Mouse (Mus musculus): ENCODE measurements around the gene Vmn2r86. TPM values are rescaled to one million over a fixed set of nuclear protein-coding genes. Genes with fewer than 3 reads are reported as not detected.
"Not testable (repeated sequence)": the region's sequence is repeated elsewhere in the genome, so short reads cannot be mapped to it uniquely, and the experiment has no call there.

Vmn2r86 gene
- total and polyA plus RNA-seq, 2 experiments: not detected

DNA sequence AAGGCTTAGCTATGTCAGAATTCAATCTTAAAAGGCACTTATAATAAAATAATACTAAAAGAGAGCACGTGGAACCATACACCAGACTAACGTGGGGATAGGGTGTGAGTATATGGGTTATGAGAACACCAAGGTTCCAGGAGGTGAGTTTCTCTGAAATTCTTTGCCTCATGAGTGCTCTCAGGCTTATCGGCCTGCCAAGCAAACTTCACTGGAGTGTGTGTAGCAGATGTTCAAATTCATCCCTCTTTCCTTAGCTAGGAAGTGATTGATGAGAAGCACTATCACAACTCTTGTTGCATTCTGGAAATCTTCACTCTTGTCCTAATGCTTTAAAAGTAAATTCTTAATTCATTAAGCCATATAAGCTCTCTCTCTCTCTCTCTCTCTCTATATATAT, 35.4 kb downstream of the Vmn2r86 start:
- no peaks in the 10 kb centered on the region for H3K79me2 ChIP-seq (ENCODE audit: control insufficient read depth, insufficient read depth, low read length)
- no peaks in the 10 kb centered on the region for H3K27me3 ChIP-seq (ENCODE audit: control insufficient read depth, insufficient read depth, low read length)
- no peaks in the 10 kb centered on the region for H3K4me1 ChIP-seq (ENCODE audit: control insufficient read depth, insufficient read depth, low read length)
- H3K36me3 ChIP-seq (ENCODE audit: control insufficient read depth, insufficient read depth, low read length): no peaks in the 10 kb centered on the region
- H3K27ac ChIP-seq (replicated peaks; ENCODE audit: insufficient read depth, low read depth, low read length): no peak overlapping the region
- TF ChIP-seq POLR2A (IDR thresholded peaks at IDR 0.05; ENCODE audit: extremely low read depth, insufficient read depth, low read length) (no peak), CTCF (IDR thresholded peaks at IDR 0.05; ENCODE audit: low read depth, low read length) (no peak)
- H3K9ac ChIP-seq (ENCODE audit: low read depth, low read length): no peak overlapping the region
- WGBS: 75% methylated on average over 3 of the region's 3 CpGs
- no peak overlapping the region for H3K4me3 ChIP-seq (ENCODE audit: insufficient read depth, low read depth, low read length)
- no peak for DNase-seq (ENCODE audit: extremely low read depth, low read depth, low spot score)

DNA sequence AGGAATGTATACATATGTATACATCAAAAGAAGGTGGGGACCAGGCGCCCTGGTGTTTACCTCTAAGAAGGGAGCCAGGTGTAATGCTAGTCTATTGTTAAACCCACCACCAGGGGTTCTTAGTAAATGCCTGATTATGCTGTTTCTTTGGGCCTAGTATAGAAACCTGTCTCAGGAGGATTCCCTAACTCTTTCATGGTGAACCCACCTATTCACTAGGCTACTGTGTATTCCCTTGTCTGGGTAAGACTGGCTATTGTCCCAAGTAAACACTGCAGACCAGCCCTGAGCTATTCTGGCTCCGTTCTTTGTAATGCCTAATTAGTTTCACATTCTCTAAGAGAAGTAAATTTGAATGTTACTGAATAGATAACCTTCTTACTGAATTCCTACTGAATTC, 35.9 kb downstream of the Vmn2r86 start:
- WGBS: 53% methylated on average over 2 of the region's 2 CpGs
- not testable (repeated sequence) for H3K9ac ChIP-seq (ENCODE audit: low read depth, low read length); H3K4me3 ChIP-seq (ENCODE audit: insufficient read depth, low read depth, low read length); H3K36me3 ChIP-seq (ENCODE audit: control insufficient read depth, insufficient read depth, low read length); H3K79me2 ChIP-seq (ENCODE audit: control insufficient read depth, insufficient read depth, low read length); H3K27ac ChIP-seq (replicated peaks; ENCODE audit: insufficient read depth, low read depth, low read length); DNase-seq (ENCODE audit: extremely low read depth, low read depth, low spot score); H3K27me3 ChIP-seq (ENCODE audit: control insufficient read depth, insufficient read depth, low read length); H3K4me1 ChIP-seq (ENCODE audit: control insufficient read depth, insufficient read depth, low read length)

DNA sequence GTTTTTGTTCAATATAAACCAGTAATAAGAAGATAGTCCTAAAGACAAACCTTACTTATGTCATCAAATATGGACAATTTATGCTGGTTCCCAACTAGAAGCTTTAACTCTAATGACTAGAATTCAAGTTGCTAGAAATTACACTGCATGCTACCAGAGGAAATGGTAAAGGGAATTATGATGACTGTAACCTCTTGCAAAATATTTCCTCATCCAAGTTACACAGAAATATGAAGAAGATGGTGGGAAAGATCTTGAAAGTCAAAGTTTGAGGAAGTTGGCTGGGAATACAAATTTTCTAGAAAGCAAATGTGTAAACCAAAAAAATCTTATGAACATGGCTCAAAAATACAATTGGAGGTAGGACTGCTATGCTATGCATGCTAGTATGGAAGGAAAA, 39.5 kb downstream of the Vmn2r86 start:
- H3K79me2 ChIP-seq (ENCODE audit: control insufficient read depth, insufficient read depth, low read length); H3K27ac ChIP-seq (replicated peaks; ENCODE audit: insufficient read depth, low read depth, low read length); H3K9ac ChIP-seq (ENCODE audit: low read depth, low read length); DNase-seq (ENCODE audit: extremely low read depth, low read depth, low spot score); H3K36me3 ChIP-seq (ENCODE audit: control insufficient read depth, insufficient read depth, low read length); H3K4me3 ChIP-seq (ENCODE audit: insufficient read depth, low read depth, low read length); H3K4me1 ChIP-seq (ENCODE audit: control insufficient read depth, insufficient read depth, low read length); H3K27me3 ChIP-seq (ENCODE audit: control insufficient read depth, insufficient read depth, low read length): not testable (repeated sequence)

DNA sequence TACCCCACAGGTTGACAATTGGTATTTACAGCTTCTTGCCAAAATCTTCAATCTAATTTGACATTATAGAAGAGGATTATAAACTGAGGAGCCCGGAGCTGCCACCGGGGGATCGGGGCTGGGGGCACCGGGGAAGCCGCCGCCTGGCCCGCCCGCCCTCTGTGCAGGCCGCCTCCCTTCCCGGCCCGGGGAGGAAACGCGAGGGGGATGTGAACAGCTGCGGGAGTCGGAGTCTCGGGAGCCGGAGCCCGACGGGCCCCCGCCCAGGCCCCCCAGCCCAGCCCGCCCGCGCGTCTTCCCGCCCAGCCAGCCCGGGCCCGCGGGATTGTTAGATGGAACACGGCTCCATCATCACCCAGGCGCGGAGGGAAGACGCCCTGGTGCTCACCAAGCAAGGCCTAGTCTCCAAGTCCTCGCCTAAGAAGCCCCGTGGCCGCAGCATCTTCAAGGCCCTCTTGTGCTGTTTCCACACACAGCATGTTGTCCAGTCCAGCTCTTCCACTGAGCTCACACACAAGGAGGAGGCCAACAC, 43.6 kb downstream of the Vmn2r86 start:
- WGBS: 47% methylated on average over 29 of the region's 35 CpGs
- H3K36me3 ChIP-seq (ENCODE audit: control insufficient read depth, insufficient read depth, low read length); H3K4me3 ChIP-seq (ENCODE audit: insufficient read depth, low read depth, low read length); DNase-seq (ENCODE audit: extremely low read depth, low read depth, low spot score); H3K27me3 ChIP-seq (ENCODE audit: control insufficient read depth, insufficient read depth, low read length); H3K79me2 ChIP-seq (ENCODE audit: control insufficient read depth, insufficient read depth, low read length); H3K4me1 ChIP-seq (ENCODE audit: control insufficient read depth, insufficient read depth, low read length); H3K9ac ChIP-seq (ENCODE audit: low read depth, low read length); H3K27ac ChIP-seq (replicated peaks; ENCODE audit: insufficient read depth, low read depth, low read length): not testable (repeated sequence)

DNA sequence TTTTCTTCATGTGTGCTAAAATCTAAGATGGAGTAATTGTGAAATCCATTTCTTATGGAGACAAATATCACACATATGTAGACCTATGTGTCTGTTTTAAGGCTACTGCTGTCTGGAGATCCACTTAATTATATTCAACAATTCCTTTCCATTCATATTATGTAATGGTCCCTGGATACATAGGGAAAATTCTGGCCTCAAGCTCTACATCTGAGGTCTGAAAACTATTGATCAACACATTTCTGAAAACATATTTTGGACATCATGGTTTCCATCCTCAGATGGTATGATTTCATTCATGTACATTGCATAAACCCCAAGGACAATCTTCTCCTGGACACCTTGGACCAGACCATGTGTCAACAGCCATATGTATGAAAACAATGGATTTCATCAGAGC, 61.6 kb downstream of the Vmn2r86 start, which contains the start of gene Vmn2r84:
Vmn2r84 (minus strand) TSS at position 101 of the 400 bp plus-strand sequence.
- H3K9ac ChIP-seq (ENCODE audit: low read depth, low read length): no peak within 1 kb of the TSS
- no peak for DNase-seq (ENCODE audit: extremely low read depth, low read depth, low spot score)
- no peaks in the 10 kb centered on the region for H3K27me3 ChIP-seq (ENCODE audit: control insufficient read depth, insufficient read depth, low read length)
- no peaks in the 10 kb centered on the region for H3K36me3 ChIP-seq (ENCODE audit: control insufficient read depth, insufficient read depth, low read length)
- H3K27ac ChIP-seq (replicated peaks; ENCODE audit: insufficient read depth, low read depth, low read length): no peak within 1 kb of the TSS
- no peaks in the 10 kb centered on the region for H3K79me2 ChIP-seq (ENCODE audit: control insufficient read depth, insufficient read depth, low read length)
- H3K4me1 ChIP-seq (ENCODE audit: control insufficient read depth, insufficient read depth, low read length): no peaks in the 10 kb centered on the region
- H3K4me3 ChIP-seq (ENCODE audit: insufficient read depth, low read depth, low read length): no peak within 1 kb of the TSS
- TF ChIP-seq POLR2A (IDR thresholded peaks at IDR 0.05; ENCODE audit: extremely low read depth, insufficient read depth, low read length): no peak
- no peak for TF ChIP-seq CTCF (IDR thresholded peaks at IDR 0.05; ENCODE audit: low read depth, low read length)

Other genes starting within 250 kb of the Vmn2r86 start
- not detected in 2 replicates for gene Olfr827, start 241.6 kb downstream of the Vmn2r86 start, total RNA-seq (2014; rRNA removed)
- gene Olfr827, start 241.6 kb downstream of the Vmn2r86 start, polyA plus RNA-seq (2012; rRNA removed): not detected in 2 replicates
- not detected in 2 replicates for gene Neurod4, start 175.8 kb downstream of the Vmn2r86 start, total RNA-seq (2014; rRNA removed)
- not detected in 2 replicates for gene Neurod4, start 175.8 kb downstream of the Vmn2r86 start, polyA plus RNA-seq (2012; rRNA removed)
- 0.74 and 1.0 TPM in 2 replicates for gene Tespa1, start 133.2 kb downstream of the Vmn2r86 start, total RNA-seq (2014; rRNA removed)
- gene Tespa1, start 133.2 kb downstream of the Vmn2r86 start, polyA plus RNA-seq (2012; rRNA removed): 0.06 and 0.11 TPM in 2 replicates
- gene Vmn2r84, start 61.7 kb downstream of the Vmn2r86 start, total RNA-seq (2014; rRNA removed): not detected in 2 replicates
- gene Vmn2r84, start 61.7 kb downstream of the Vmn2r86 start, polyA plus RNA-seq (2012; rRNA removed): not detected in 2 replicates
- gene Vmn2r85, start 26.3 kb downstream of the Vmn2r86 start, total RNA-seq (2014; rRNA removed): not detected in 2 replicates
- not detected in 2 replicates for gene Vmn2r85, start 26.3 kb downstream of the Vmn2r86 start, polyA plus RNA-seq (2012; rRNA removed)
- gene Vmn2r87, start 41.3 kb upstream of the Vmn2r86 start, total RNA-seq (2014; rRNA removed): not detected in 2 replicates
- not detected in 2 replicates for gene Vmn2r87, start 41.3 kb upstream of the Vmn2r86 start, polyA plus RNA-seq (2012; rRNA removed)